Mouse (Mus musculus) midbrain, embryonic 12.5 days (tissue): Measurements from ENCODE around the gene Cd9. TPM values are rescaled to one million over a fixed set of nuclear protein-coding genes. Genes with fewer than 3 reads are reported as not detected.

Experiments
- ATAC-seq: fragments of 200-750 bp; cut with Nextera tagmentation; 2 replicates; pipeline ENCODE4 v1.8.0; 2017; ENCODE audit warnings: low read depth, moderate TSS enrichment, moderate library complexity; ENCODE audit not compliant: low FRiP score
- H3K27ac ChIP-seq: fragments of 300-500 bp; sonication (generic); replicated peaks from 2 replicates; pipeline ENCODE4 v1.5.1; 2016; ENCODE audit warnings: mild to moderate bottlenecking
- H3K27me3 ChIP-seq: fragments of 300-500 bp; sonication (generic); 2 replicates; pipeline ENCODE4 v1.6.1; 2016; ENCODE audit warnings: mild to moderate bottlenecking
- H3K36me3 ChIP-seq: fragments of 300-500 bp; sonication (generic); 2 replicates; pipeline ENCODE4 v1.6.1; 2016
- H3K4me1 ChIP-seq: fragments of 300-500 bp; sonication (generic); 2 replicates; pipeline ENCODE4 v1.6.1; 2016
- H3K4me2 ChIP-seq: fragments of 300-500 bp; sonication (generic); replicated peaks from 2 replicates; pipeline ENCODE4 v1.6.1; 2016; ENCODE audit warnings: mild to moderate bottlenecking, moderate library complexity
- H3K4me3 ChIP-seq: fragments of 300-500 bp; sonication (generic); 2 replicates; pipeline ENCODE4 v1.5.1; 2016; ENCODE audit warnings: mild to moderate bottlenecking
- H3K9ac ChIP-seq: fragments of 300-500 bp; sonication (generic); replicated peaks from 2 replicates; pipeline ENCODE4 v1.6.1; 2016; ENCODE audit warnings: mild to moderate bottlenecking, moderate library complexity
- H3K9me3 ChIP-seq: fragments of 300-500 bp; sonication (generic); 2 replicates; pipeline ENCODE4 v1.6.1; 2016; ENCODE audit warnings: mild to moderate bottlenecking
- WGBS: fragments of 180-500 bp; shearing (Covaris S2); methylation state at CpG from one replicate; pipeline ENCODE4 v1.1.7; 2016; 5-methylcytosine and 5-hydroxymethylcytosine counted together
- polyA plus RNA-seq: library from polyadenylated mRNA; unstranded; fragments of >200 nt; fragmentation: Nextera tagmentation; extraction: Ambion mirVana; gene quantifications from 2 replicates; pipeline ENCODE4 v1.2.1, GENCODE M21; 2016

Gene Cd9
- polyA plus RNA-seq, 1 experiment from 2014 or later: 38.5 TPM

DNA sequence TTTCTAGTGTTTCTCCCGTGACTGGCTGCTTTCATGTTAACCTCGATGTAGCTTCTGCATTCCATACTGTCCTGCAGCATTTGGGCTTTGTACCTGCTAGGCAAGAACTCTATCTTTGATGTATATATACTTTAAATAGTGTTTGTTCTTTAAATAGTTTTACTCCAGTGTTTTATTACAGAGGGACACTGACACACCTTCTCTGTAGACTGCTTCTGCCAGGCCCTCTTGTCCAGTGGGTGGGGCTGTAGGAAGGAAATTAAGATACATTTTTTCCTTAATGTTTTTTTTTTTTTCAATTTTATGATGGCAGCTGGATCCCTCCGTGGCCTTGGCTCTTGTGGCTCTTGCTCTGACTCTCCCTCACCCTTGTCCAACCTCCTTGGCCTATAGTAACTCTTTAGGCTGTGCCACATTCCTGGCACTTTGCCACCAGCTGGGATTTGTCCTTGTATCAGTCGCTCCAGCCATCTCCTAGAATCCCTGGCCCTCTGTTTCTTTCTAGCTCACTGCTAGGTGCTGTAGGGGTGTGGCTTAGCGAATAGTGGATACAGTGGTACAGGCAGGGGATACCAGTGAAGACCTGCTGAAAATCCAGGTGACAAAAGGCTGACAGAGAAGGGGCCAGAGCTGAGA, 27.1 kb upstream of the Cd9 start:
- 64% methylated on average over 5 of the region's 5 CpGs for WGBS
- Histone ChIP-seq H3K9ac (no peak overlapping the region), H3K27me3 (no peaks in the 10 kb centered on the region), H3K9me3 (no peaks in the 10 kb centered on the region), H3K36me3 (no peaks in the 10 kb centered on the region), H3K27ac (no peak overlapping the region), H3K4me1 (no peaks in the 10 kb centered on the region), H3K4me2 (no peak overlapping the region), H3K4me3 (no peak overlapping the region)
- no peak for ATAC-seq

DNA sequence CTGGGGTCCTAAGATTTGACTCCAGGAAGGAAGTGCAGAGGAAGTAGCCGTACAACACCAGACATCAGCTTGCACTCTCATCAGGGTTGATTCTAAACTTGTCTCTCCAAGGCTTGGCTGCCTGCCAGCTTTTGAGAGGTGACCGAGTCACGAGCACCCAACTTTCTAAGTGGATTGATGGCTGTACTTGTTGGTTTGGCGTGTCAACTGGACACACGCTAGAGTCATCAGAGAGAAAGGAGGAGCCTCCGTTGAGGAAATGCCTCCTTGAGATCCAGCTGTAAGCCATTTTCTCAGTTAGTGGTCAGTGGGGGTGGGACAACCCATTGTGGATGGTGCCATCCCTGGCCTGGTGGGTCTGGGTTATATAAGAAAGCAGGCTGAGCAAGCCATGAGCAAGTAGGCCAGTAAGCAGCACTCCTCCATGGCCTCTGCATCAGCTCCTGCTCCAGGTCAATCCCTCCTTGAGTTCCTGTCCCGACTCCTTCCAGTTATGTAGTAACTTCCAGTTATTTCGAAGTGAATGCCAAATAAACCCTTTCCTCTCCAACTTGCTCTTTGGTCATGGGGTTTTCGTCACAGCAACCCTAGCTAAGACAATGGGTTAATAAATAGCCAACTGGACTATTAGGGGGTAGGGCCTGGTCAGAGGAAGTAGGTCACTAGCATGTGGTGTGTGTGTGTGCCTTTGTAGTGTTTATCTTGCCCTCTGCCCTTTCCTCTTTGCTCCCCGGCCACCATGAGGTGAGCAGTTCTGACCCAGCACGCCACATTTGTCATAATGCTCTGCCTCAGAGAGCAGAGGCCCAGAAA, 21.1 kb upstream of the Cd9 start:
- Histone ChIP-seq H3K9ac (no peak overlapping the region), H3K27me3 (no peaks in the 10 kb centered on the region), H3K27ac (no peak overlapping the region), H3K9me3 (no peaks in the 10 kb centered on the region), H3K4me2 (no peak overlapping the region), H3K36me3 (no peaks in the 10 kb centered on the region), H3K4me1 (no peaks in the 10 kb centered on the region), H3K4me3 (no peak overlapping the region)
- 86% methylated on average over 11 of the region's 11 CpGs for WGBS
- ATAC-seq: no peak

DNA sequence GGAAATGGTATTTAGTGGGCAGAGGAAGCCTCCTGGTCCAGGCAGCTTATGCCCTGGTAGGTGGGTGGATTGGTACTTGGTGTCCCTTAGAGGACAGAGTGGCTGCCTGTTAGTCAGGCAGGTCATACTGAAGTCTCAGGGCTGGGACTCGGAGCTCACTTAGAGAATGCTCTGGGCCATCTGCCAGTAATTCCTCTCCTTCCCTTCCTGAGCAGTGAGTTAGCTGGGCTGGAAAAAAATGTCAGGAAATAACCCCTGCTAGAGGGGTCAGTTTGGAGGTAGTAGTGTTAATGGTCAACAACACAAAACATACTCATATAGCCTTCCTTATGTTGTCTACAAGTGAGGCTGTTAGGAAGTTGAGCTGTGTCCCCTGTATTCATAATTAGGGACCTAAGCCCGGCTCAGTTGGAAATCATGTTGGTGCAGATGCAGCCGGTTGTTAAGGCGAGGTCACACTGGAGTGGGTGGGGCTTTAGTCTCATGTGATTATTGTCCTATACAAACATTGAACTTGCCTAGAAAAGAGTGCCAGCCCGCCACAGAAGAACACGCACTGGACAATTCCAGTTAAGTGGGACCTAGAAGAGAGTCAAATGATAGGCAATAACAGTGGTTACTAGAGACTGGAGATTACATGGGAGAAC, 18.5 kb upstream of the Cd9 start:
- Histone ChIP-seq H3K36me3 (no peaks in the 10 kb centered on the region), H3K9ac (no peak overlapping the region), H3K9me3 (no peaks in the 10 kb centered on the region), H3K27me3 (no peaks in the 10 kb centered on the region), H3K4me2 (no peak overlapping the region), H3K27ac (no peak overlapping the region), H3K4me3 (no peak overlapping the region), H3K4me1 (no peaks in the 10 kb centered on the region)
- 70% methylated on average over 6 of the region's 6 CpGs for WGBS
- no peak for ATAC-seq

DNA sequence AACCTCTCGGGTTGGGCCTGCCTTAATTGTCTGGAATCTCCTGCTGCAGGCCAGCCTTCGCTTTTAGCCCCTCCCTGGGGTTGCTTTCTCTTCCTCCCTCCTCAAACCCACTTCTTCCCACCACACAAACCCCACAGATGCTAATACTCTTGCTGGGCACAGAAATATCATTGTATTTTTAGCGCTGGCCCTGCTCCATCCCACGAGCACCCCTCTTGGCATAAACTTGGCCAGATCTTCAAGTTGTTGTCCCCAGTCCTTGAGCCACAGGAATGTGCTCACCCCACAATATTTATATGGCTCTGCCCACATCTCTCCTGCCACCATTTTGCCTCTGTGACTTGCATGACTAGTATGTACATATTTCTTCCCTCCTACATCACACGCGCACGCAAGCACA, 16.6 kb upstream of the Cd9 start:
- no peak for ATAC-seq
- Histone ChIP-seq H3K4me3 (no peak overlapping the region), H3K9ac (no peak overlapping the region), H3K4me2 (no peak overlapping the region), H3K27me3 (no peaks in the 10 kb centered on the region), H3K9me3 (no peaks in the 10 kb centered on the region), H3K36me3 (no peaks in the 10 kb centered on the region), H3K27ac (no peak overlapping the region), H3K4me1 (no peaks in the 10 kb centered on the region)
- WGBS: 79% methylated on average over 7 of the region's 7 CpGs

DNA sequence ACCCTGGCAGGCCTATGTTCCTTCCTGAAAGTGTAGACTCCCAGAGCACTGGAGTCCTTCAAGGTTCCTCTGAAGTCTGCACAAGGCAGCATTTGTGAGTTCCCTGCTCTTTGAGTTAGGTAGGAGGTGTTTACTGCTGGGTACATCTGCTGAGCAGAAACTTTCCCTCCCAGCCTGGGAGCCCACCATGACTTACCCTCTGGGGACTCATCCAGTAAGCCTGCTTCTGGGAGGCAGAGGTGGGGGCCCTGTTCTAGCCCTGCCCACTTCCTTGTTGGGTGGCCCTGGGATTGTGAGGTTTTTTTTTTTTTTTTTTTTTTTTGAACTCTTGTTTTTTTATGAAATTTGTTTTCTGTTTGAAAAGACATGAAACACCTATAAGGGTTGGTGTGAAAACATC, 16.1 kb upstream of the Cd9 start:
- H3K27ac ChIP-seq: no peak overlapping the region
- H3K36me3 ChIP-seq: no peaks in the 10 kb centered on the region
- no peaks in the 10 kb centered on the region for H3K4me1 ChIP-seq
- ATAC-seq: no peak
- no peak overlapping the region for H3K9ac ChIP-seq
- H3K27me3 ChIP-seq: no peaks in the 10 kb centered on the region
- H3K9me3 ChIP-seq: no peaks in the 10 kb centered on the region
- H3K4me2 ChIP-seq: no peak overlapping the region
- no peak overlapping the region for H3K4me3 ChIP-seq

DNA sequence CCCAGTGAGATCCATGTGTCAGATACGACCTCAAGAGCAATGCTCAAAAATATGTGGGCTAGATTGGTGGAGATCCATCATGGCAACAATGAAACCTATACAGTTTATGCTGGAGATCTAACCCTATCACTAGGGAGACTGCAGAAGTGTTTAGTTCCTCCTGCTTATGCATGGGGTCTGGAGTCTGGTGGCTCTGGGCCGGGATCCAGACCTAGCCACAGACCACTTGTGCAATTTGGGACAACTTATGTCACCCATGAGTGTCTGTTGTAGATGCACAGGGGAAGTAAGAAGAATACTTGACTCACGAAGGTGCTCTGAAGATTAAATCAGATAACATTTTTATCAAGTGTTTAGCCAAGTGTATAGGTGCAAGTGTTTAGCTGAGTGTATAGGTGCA, 15.2 kb upstream of the Cd9 start:
- no peak overlapping the region for H3K4me2 ChIP-seq
- no peaks in the 10 kb centered on the region for H3K36me3 ChIP-seq
- H3K27me3 ChIP-seq: no peaks in the 10 kb centered on the region
- WGBS: 87% methylated on average over 3 of the region's 3 CpGs
- H3K27ac ChIP-seq: no peak overlapping the region
- no peaks in the 10 kb centered on the region for H3K9me3 ChIP-seq
- no peak for ATAC-seq
- no peaks in the 10 kb centered on the region for H3K4me1 ChIP-seq
- H3K9ac ChIP-seq: no peak overlapping the region
- H3K4me3 ChIP-seq: no peak overlapping the region

DNA sequence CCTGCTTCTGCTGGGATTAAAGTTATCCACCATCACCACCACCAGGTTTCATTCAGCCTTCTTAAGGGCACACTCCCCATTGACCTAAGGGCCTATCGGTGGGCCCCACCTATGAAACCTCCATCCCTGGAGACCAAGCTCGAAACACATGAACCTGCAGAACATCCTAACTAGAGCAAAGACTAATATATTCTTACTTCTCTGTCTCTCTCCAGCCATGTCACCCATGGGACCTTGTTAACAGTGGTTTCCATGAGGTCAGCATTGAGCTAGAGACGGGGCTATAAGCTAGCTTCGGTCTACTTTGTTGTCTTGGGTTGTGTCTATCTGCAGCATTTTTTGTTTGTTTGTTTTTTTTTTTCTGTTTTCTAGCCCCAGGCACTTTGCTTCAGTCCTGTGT, 11.8 kb upstream of the Cd9 start:
- no peaks in the 10 kb centered on the region for H3K4me1 ChIP-seq
- no peak overlapping the region for H3K9ac ChIP-seq
- H3K9me3 ChIP-seq: no peaks in the 10 kb centered on the region
- H3K4me3 ChIP-seq: no peak overlapping the region
- no peak overlapping the region for H3K4me2 ChIP-seq
- no peak for ATAC-seq
- H3K27ac ChIP-seq: no peak overlapping the region
- 88% methylated on average over 4 of the region's 4 CpGs for WGBS
- H3K27me3 ChIP-seq: no peaks in the 10 kb centered on the region
- H3K36me3 ChIP-seq: no peaks in the 10 kb centered on the region

DNA sequence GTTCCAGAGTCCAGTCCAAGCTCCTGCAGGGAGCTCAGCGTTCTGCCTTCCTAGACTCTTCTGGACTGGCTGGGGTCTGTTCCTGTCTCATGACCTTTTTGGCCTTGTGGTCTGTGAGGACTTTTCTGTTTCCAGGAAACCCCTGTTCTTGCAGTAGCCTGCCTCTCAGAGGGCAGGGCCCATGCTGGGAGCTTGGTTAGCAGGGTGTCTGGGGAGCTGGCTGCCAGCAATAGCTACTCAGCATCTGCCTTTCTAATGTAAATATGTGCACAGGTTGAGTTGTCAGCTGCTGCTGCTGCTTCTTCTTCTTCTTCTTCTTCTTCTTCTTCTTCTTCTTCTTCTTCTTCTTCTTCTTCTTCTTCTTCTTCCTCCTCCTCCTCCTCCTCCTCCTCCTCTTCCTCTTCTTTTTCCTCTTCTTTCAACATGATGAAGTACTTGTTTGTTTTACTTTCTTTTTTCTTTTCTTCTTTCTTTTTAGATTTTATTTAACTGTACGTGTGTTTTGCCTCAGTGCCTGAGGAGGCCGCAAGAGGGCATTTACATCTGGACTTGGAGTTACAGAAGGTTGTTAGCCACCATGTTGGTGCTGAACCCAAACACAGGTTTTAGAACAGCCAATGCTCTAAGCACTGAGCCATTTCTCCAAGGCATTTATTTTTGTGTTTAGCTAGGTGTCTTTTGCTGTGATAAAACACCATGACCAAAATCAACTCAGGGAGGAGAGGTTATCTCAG, 10.2 kb upstream of the Cd9 start:
- Histone ChIP-seq H3K27me3 (no peaks in the 10 kb centered on the region), H3K27ac (no peak overlapping the region), H3K4me3 (no peak overlapping the region), H3K9me3 (no peaks in the 10 kb centered on the region), H3K9ac (no peak overlapping the region), H3K4me1 (no peaks in the 10 kb centered on the region), H3K36me3 (no peaks in the 10 kb centered on the region), H3K4me2 (no peak overlapping the region)
- no peak for ATAC-seq
- WGBS: 40% methylated on average over 3 of the region's 3 CpGs

DNA sequence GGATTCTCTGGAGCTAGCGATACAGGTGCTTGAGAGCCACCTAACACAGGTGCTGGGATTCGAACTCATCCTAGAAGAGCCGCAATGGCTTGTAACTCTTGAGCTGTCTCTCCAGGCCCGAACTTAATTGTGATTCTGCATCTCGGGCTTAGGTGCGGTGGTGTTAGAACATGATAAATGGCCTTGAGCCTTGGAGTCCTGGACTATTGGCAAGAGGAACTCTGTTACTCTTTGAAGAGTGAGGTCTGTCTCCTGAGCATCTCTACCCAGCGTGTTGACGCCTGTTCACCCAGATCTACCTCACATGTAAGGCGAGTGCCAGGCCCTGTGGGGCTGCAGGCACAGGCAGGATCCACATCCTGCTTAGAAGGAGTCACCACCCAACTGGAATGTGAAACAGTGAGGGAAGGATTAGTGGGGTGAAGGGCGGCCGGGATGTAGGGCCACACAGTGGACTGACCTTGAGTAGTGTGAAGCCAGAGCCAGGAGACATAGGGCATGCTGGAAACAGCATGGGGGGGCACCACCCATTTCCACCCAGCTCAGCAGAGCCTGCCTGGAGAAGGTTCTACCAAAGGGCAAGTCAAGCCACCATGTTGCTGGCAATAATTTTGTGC, 8.7 kb upstream of the Cd9 start:
- Histone ChIP-seq H3K9me3 (no peaks in the 10 kb centered on the region), H3K27me3 (no peaks in the 10 kb centered on the region), H3K4me1 (no peaks in the 10 kb centered on the region), H3K27ac (no peak overlapping the region), H3K9ac (no peak overlapping the region), H3K4me3 (no peak overlapping the region), H3K4me2 (no peak overlapping the region), H3K36me3 (no peaks in the 10 kb centered on the region)
- WGBS: 91% methylated on average over 11 of the region's 11 CpGs
- no peak for ATAC-seq

DNA sequence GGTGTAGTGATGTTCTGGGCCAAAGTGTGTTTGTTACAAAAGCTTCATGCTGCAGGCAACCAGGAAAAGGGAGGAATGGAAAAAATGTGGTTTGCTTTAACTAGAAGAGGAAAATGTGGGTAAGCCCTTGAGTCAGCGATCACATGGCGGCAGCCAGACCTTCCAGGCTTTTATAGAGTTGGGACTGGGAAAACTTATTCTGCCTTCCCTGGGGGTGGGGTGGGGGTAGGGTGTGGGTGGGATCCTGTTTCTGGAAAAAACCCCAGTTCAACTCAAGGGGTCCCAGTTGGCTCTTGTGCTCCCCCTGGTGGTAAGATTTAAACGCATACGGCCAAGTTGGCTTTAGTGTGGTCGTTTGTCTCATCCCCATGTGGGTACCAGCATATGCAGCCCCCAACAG, 3.5 kb upstream of the Cd9 start:
- whole genome bisulfite sequencing: 36% methylated on average over 5 of the region's 5 CpGs
- Histone ChIP-seq H3K9me3 (no peaks in the 10 kb centered on the region), H3K27me3 (peaks cover 32% of the 10 kb centered on the region), H3K27ac (no peak overlapping the region), H3K4me3 (no peak overlapping the region), H3K9ac (no peak overlapping the region), H3K4me2 (no peak overlapping the region), H3K4me1 (peaks cover 13% of the 10 kb centered on the region), H3K36me3 (no peaks in the 10 kb centered on the region)
- no peak for ATAC-seq

DNA sequence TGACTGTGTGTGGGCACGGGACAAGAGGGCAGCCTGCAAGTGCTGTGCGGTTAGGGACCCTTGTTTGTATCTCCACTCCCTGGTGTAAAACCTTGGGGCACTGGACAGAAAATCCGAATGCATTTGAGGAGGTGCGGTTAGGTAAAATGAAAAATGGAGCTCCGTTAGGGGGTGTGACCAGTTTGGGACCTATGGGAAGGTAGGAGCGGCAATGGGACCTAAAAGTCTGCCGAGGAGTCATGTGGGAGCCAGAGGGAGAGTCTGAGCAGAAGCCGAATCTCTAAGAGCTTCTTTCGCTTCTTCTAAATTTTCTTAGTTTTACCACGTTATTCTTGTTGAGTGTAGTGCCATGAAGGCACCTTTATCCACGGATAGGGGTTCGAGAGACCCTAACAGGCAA, 1.8 kb upstream of the Cd9 start:
- no peaks in the 10 kb centered on the region for H3K9me3 ChIP-seq
- H3K27me3 ChIP-seq: peaks cover 40% of the 10 kb centered on the region
- H3K36me3 ChIP-seq: no peaks in the 10 kb centered on the region
- H3K4me1 ChIP-seq: peaks cover 13% of the 10 kb centered on the region
- ATAC-seq: no peak
- H3K27ac ChIP-seq: no peak overlapping the region
- H3K9ac ChIP-seq: no peak overlapping the region
- H3K4me3 ChIP-seq: no peak overlapping the region
- WGBS: 91% methylated on average over 12 of the region's 12 CpGs
- no peak overlapping the region for H3K4me2 ChIP-seq

DNA sequence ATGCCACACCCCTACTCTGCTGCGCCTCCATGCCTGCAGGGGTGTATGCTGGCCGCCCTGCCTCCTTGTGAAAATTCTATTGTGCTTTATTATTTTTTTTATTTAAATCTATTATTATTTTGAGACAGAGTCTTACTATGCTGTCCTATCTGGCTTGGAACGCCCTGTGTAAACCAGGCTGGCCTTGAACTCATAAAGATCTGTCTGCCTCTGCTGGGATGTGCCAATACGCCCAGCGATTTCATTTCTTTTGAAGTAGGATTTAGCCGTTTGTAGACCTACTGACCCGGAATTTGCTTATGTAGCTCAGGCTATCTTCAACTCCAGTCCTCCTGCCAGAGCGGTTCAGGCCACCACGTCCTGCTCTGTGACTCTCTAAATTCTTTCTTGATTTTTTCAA, 770 bp upstream of the Cd9 start:
- H3K36me3 ChIP-seq: no peaks in the 10 kb centered on the region
- no peak overlapping the region for H3K4me3 ChIP-seq
- no peak for ATAC-seq
- no peak overlapping the region for H3K9ac ChIP-seq
- 62% methylated on average over 9 of the region's 9 CpGs for WGBS
- peaks cover 13% of the 10 kb centered on the region for H3K4me1 ChIP-seq
- H3K27ac ChIP-seq: no peak overlapping the region
- peak overlapping the region; percentile 91; the same call in 1 of the 2 replicates for H3K4me2 ChIP-seq
- peaks cover 40% of the 10 kb centered on the region for H3K27me3 ChIP-seq
- no peaks in the 10 kb centered on the region for H3K9me3 ChIP-seq
